Mouse (Mus musculus) forebrain, embryonic 12.5 days (tissue): ENCODE results near the gene Tmem238l. TPM values are rescaled to one million over a fixed set of nuclear protein-coding genes. Genes with fewer than 3 reads are reported as not detected.

Source experiments
- ATAC-seq: fragments of 200-750 bp; cut with Nextera tagmentation; 2 replicates; pipeline ENCODE4 v1.8.0; 2017; ENCODE audit warnings: moderate TSS enrichment; ENCODE audit not compliant: low FRiP score
- H3K27ac ChIP-seq: fragments of 300-500 bp; sonication (generic); 2 replicates; pipeline ENCODE4 v1.5.1; 2016; ENCODE audit warnings: mild to moderate bottlenecking
- H3K27me3 ChIP-seq: fragments of 300-500 bp; sonication (generic); 2 replicates; pipeline ENCODE4 v1.6.1; 2016; ENCODE audit warnings: mild to moderate bottlenecking
- H3K36me3 ChIP-seq: fragments of 300-500 bp; sonication (generic); replicated peaks from 2 replicates; pipeline ENCODE4 v1.6.1; 2016; ENCODE audit warnings: mild to moderate bottlenecking
- H3K4me1 ChIP-seq: fragments of 300-500 bp; sonication (generic); 2 replicates; pipeline ENCODE4 v1.6.1; 2016
- H3K4me2 ChIP-seq: fragments of 300-500 bp; sonication (generic); 2 replicates; pipeline ENCODE4 v1.6.1; 2016; ENCODE audit warnings: mild to moderate bottlenecking, moderate library complexity
- H3K4me3 ChIP-seq: fragments of 300-500 bp; sonication (generic); replicated peaks from 2 replicates; pipeline ENCODE4 v1.5.1; 2016; ENCODE audit warnings: mild to moderate bottlenecking
- H3K9ac ChIP-seq: fragments of 300-500 bp; sonication (generic); 2 replicates; pipeline ENCODE4 v1.6.1; 2016; ENCODE audit warnings: mild to moderate bottlenecking
- H3K9me3 ChIP-seq: fragments of 300-500 bp; sonication (generic); 2 replicates; pipeline ENCODE4 v1.6.1; 2016
- WGBS: fragments of 180-500 bp; shearing (Covaris S2); methylation state at CpG from one replicate; pipeline ENCODE4 v1.1.7; 2016; 5-methylcytosine and 5-hydroxymethylcytosine counted together
- polyA plus RNA-seq: library from polyadenylated mRNA; unstranded; fragments of >200 nt; fragmentation: Nextera tagmentation; extraction: Ambion mirVana; gene quantifications from 2 replicates; pipeline ENCODE4 v1.2.1, GENCODE M21; 2016

Gene Tmem238l
- polyA plus RNA-seq, 1 experiment from 2014 or later: not detected

DNA sequence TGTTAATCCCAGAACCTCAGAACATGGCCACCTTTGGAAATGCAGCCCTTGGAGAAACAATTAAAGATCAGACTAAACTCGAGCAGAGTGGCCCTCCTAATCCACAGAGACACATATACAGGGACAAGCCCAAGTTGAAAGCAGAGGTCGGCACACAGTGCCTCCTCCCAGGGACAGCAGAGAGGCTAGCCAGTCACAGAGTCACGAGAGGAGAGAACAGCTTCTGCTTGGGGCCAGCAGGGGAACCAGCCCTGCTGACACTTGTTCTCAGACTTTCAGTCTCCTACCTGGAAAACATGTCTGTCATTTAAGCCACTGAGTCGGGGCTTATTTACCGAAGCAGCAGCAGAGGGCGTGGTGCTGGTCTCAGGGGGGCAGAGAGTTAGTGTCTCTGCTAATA lies 9.9 kb upstream of the Tmem238l start:
- no peaks in the 10 kb centered on the region for H3K36me3 ChIP-seq
- H3K4me2 ChIP-seq: no peak overlapping the region
- 76% methylated on average over 6 of the region's 6 CpGs for WGBS
- H3K4me1 ChIP-seq: no peaks in the 10 kb centered on the region
- no peak for ATAC-seq
- no peak overlapping the region for H3K4me3 ChIP-seq
- no peak overlapping the region for H3K9ac ChIP-seq
- no peak overlapping the region for H3K27ac ChIP-seq
- no peaks in the 10 kb centered on the region for H3K27me3 ChIP-seq
- no peaks in the 10 kb centered on the region for H3K9me3 ChIP-seq

DNA sequence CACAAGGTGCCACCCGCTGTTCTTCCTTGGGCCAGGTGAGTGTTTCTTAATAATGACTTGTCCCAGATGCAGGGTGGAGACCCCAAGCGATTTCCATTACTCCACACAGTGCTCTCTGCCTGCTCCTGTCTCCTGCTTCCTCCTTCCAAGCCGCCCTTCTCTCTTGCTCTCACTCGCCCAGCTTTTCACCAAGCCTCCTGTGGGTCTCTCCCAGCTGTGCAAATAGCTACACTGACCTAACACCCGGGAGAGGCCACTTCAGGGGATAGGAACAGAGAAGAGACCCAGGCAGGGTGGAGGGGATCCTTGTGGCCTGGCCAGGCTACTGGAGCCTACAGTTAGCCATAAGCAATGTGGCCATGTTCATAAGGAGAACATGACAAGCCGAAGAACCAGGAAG lies 9.5 kb upstream of the Tmem238l start:
- Histone ChIP-seq H3K4me3 (no peak overlapping the region), H3K27me3 (no peaks in the 10 kb centered on the region), H3K4me2 (no peak overlapping the region), H3K4me1 (no peaks in the 10 kb centered on the region), H3K9me3 (no peaks in the 10 kb centered on the region), H3K36me3 (no peaks in the 10 kb centered on the region), H3K9ac (no peak overlapping the region), H3K27ac (no peak overlapping the region)
- no peak for ATAC-seq
- 82% methylated on average over 6 of the region's 6 CpGs for WGBS

DNA sequence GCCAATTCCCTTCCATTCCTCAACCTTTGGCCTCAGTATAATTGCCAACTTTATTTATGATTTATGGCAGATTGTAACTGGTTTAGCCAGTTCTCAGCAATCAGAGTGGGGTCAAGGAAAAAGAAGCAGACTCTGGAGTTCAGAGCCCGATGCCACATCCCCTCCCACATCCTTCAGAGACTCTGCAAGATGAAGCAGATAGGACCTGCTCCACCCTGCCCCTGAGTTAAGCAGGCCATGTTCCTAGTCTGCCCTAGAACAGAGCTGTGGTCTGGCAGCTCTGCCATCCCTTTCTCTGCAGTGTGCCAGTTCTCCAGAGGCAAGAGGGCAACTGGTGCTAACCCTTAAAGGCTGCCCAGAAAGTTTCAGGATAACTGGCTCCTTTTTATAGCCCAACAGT lies 4.4 kb downstream of the Tmem238l start:
- H3K9ac ChIP-seq: no peak overlapping the region
- no peaks in the 10 kb centered on the region for H3K4me1 ChIP-seq
- H3K4me3 ChIP-seq: no peak overlapping the region
- H3K27me3 ChIP-seq: no peaks in the 10 kb centered on the region
- no peak for ATAC-seq
- H3K36me3 ChIP-seq: no peaks in the 10 kb centered on the region
- no peaks in the 10 kb centered on the region for H3K9me3 ChIP-seq
- no peak overlapping the region for H3K27ac ChIP-seq
- no peak overlapping the region for H3K4me2 ChIP-seq
- WGBS: 85% methylated on average over 1 of the region's 1 CpGs

DNA sequence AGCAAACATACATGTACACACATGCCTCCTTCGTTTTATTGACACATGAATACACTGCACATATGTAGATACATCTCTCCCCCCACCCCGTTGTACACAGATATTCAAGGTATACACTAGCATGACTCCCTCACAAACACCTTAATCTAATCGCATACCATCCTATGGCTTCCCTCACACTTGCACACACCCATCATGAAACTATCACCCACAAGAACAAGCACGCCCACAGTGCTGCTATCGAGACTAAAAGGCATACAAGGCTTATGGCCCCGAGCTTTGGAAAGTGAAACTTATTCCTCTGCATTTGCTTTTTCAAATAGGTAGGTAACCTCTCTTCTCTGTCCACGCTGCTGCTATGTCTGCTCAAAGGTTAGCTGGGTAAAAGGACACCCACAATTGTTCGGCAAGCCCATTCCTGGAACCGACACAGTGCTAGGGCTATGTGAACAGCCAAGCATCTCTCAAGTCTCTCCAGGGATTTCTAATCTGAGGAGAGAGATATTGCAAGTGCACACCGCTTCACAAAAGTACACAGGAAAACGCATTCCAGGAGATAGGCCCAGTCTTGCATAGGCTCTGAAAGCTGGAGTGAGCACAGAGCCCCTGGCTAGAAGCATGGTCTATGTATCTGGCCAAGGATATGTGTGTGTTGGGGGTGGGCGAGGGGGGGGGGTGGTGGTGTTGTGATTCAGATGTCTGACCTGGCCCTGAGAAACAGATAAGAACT lies 5.2 kb downstream of the Tmem238l start:
- Histone ChIP-seq H3K27me3 (no peaks in the 10 kb centered on the region), H3K9me3 (no peaks in the 10 kb centered on the region), H3K27ac (no peak overlapping the region), H3K4me3 (no peak overlapping the region), H3K4me2 (no peak overlapping the region), H3K36me3 (no peaks in the 10 kb centered on the region), H3K4me1 (no peaks in the 10 kb centered on the region; the same call in 1 of the 2 replicates), H3K9ac (no peak overlapping the region)
- ATAC-seq: no peak
- 88% methylated on average over 12 of the region's 12 CpGs for WGBS

DNA sequence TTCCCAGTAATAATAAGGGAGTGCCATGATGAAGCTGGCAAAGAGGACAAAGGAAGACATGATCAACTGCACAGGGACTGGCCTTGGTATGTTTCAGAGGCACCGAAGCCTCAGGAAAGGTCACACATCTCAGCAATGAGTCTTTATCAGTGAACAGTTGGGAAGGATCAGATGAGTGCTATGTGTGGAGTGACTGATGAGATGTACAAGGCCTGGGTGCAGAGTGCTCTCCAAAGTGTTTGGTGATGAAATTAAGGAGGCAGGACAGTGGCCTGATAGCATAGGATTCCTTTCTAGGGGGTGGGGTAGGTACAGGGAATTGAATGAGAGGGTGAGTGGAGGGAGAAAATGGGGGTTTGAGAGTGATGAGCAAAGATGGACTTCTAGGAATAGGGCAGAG lies 7.0 kb downstream of the Tmem238l start:
- ATAC-seq: no peak
- no peaks in the 10 kb centered on the region for H3K36me3 ChIP-seq
- H3K9ac ChIP-seq: no peak overlapping the region
- H3K9me3 ChIP-seq: no peaks in the 10 kb centered on the region
- H3K27me3 ChIP-seq: no peaks in the 10 kb centered on the region
- no peak overlapping the region for H3K4me3 ChIP-seq
- H3K27ac ChIP-seq: no peak overlapping the region
- H3K4me1 ChIP-seq: no peaks in the 10 kb centered on the region; the same call in 1 of the 2 replicates
- WGBS: 97% methylated on average over 1 of the region's 1 CpGs
- no peak overlapping the region for H3K4me2 ChIP-seq

DNA sequence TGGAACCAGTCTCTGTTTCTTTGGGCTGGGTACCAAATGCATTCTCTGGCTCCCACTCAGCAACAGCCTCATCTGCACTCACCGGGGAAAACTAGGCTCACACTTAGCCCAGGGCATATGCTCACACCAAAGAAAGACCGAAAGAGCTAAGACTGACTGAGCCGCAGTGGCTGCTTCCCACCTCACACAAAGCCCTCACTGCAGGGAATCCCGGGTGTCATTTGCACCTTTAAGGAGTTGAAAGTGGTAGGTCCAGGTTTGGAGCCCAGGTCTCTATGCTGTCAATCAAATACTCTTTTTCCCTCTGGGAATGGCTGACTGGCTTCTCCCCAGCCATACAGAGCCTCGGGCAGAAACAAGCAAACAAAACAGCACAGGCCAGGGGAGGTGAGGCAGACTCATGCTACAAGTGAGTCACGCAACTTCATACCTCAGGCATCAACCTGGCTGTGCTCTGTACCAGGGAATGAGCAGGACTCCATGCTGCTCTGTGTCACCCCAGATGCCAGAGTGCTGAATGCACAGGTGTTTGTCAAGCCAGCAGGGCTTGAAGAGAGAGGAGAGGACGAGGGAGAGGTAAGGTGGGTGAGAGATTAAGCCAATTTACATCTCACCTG lies 10.2 kb downstream of the Tmem238l start:
- Histone ChIP-seq H3K36me3 (no peaks in the 10 kb centered on the region), H3K27ac (no peak overlapping the region), H3K4me2 (no peak overlapping the region), H3K9me3 (no peaks in the 10 kb centered on the region), H3K4me3 (no peak overlapping the region), H3K4me1 (no peaks in the 10 kb centered on the region; the same call in 1 of the 2 replicates), H3K9ac (no peak overlapping the region), H3K27me3 (no peaks in the 10 kb centered on the region)
- ATAC-seq: no peak
- WGBS: 23% methylated on average over 7 of the region's 7 CpGs

DNA sequence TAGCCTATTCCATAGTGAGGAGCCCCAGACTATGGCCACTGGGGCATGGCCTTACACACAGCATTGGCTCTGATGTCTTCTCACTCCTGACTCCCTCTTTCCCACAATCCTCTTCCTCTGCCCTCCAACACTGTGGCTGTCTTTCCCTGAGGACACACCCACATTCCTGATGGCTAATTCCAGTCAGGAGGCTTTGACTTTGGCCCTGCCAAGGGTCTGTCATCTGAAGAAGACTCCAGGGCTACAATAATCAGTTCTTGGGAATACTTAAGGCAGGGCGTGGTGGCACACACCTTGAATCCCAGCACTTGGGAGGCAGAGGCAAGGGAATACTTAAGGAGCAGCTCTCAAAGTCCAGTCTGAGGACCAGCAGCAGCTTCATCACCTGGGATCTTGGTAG lies 12.1 kb downstream of the Tmem238l start:
- no peak overlapping the region for H3K27ac ChIP-seq

DNA sequence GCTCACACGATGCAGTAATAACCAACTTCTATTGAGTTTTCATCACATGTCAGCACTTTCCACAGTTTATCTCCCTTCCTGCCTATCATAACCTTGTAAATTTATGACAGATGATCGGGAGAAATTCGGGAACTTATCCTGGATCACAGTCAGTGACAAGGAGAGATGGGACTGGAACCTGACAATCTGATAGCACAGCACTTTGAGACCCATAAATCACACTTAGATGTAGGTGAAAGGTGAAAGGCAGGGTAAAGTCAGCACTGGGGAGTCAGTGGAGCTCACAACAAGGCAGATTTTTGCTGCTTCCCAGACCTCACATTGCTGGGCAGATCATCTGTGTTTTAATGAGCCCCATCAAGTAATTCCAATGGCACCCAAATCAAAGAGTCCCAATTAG lies 17.1 kb downstream of the Tmem238l start:
- no peaks in the 10 kb centered on the region for H3K4me1 ChIP-seq
- peaks cover 6% of the 10 kb centered on the region; the same call in 1 of the 2 replicates for H3K9me3 ChIP-seq
- ATAC-seq: no peak
- H3K9ac ChIP-seq: no peak overlapping the region
- no peaks in the 10 kb centered on the region for H3K27me3 ChIP-seq
- no peaks in the 10 kb centered on the region for H3K36me3 ChIP-seq
- 90% methylated on average over 3 of the region's 3 CpGs for WGBS
- no peak overlapping the region for H3K27ac ChIP-seq
- H3K4me2 ChIP-seq: no peak overlapping the region
- no peak overlapping the region for H3K4me3 ChIP-seq

More for the DNA sequence above, 12.1 kb downstream of the Tmem238l start:
- no peak overlapping the region for H3K9ac ChIP-seq
- H3K9me3 ChIP-seq: no peaks in the 10 kb centered on the region
- ATAC-seq: no peak
- no peak overlapping the region for H3K4me3 ChIP-seq
- H3K4me1 ChIP-seq: no peaks in the 10 kb centered on the region; the same call in 1 of the 2 replicates
- H3K27me3 ChIP-seq: no peaks in the 10 kb centered on the region
- 81% methylated on average over 1 of the region's 1 CpGs for WGBS
- H3K4me2 ChIP-seq: no peak overlapping the region
- no peaks in the 10 kb centered on the region for H3K36me3 ChIP-seq

DNA sequence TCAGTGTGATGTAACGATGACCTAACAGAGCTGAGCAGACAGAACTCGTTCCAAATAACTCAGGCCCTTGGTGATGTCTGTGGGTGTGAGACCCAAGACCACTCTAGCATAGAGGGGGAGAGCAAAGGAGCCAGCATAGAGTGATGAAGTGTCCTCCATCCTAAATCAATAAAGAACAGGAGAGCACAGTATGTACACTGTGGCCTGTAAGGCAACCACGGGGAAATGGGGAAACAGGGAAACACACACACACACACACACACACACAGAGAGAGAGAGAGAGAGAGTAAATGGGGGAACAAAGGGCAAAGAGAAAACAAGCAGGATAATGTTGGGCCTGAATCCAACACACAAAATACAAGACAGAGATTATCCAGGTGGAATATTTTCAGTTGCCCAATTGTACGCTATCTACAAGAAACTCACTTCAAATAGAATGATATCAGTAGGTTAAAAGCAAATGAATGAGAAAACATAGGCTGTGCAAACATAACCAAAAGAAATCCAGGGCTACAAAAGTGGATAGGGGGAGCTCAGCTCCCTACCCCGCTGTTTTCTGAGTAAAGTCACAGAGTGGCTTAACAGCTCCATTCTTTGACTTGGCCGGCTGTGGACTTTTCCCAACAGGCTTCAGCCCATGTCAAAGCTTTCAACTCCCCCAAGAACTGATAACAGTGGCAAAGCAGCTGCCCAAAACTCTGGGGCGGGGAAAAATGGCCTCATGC lies 19.3 kb downstream of the Tmem238l start:
- Histone ChIP-seq H3K4me3 (no peak overlapping the region), H3K36me3 (no peaks in the 10 kb centered on the region), H3K4me2 (no peak overlapping the region), H3K27ac (no peak overlapping the region), H3K4me1 (no peaks in the 10 kb centered on the region), H3K27me3 (no peaks in the 10 kb centered on the region), H3K9ac (no peak overlapping the region), H3K9me3 (peaks cover 6% of the 10 kb centered on the region; the same call in 1 of the 2 replicates)
- 90% methylated on average over 7 of the region's 7 CpGs for WGBS
- no peak for ATAC-seq

DNA sequence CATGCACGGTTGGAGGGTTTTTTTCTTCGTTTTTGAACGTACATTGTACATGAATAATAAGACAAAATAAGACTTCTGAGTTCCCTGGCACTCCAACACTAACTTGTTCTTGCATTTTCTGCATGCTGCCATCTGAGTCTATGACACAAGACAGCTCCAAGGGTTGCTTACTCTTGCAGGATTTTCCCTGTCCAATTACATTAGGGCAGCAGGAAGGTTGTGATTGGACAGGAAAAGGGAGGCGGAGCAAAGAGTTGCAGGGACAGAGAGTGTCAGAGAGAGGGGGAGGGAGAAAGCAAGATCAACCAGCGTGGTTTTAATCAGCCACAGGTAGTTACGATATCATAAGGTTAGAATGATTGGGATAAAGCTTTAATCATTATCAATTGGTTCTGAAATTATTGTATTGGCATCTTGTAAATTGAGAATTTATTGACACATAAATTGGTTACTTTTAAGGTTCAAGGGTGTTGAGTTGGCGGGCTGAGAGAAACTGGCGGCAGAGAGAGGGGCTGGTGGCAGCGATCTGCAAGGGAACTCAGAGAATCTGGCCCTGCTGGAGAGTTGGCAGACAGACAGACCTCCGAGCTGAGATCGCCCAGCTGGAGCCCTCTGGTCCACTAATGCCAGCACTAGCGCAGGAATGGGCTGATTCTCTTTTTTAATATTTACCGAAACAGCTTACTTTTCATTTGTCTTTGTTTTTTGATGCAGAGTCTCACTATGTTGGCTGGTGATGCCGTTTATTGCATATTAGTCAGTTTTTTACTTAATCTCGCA lies 25.1 kb downstream of the Tmem238l start:
- Histone ChIP-seq H3K9me3 (no peaks in the 10 kb centered on the region), H3K4me3 (no peak overlapping the region), H3K4me2 (no peak overlapping the region), H3K27me3 (0 out of 2 replicates have a peak, but pooled peaks cover 1% of the 10 kb centered on the region), H3K27ac (no peak overlapping the region), H3K9ac (no peak overlapping the region), H3K4me1 (peaks cover 21% of the 10 kb centered on the region), H3K36me3 (no peaks in the 10 kb centered on the region)
- no peak for ATAC-seq
- 87% methylated on average over 15 of the region's 15 CpGs for WGBS

DNA sequence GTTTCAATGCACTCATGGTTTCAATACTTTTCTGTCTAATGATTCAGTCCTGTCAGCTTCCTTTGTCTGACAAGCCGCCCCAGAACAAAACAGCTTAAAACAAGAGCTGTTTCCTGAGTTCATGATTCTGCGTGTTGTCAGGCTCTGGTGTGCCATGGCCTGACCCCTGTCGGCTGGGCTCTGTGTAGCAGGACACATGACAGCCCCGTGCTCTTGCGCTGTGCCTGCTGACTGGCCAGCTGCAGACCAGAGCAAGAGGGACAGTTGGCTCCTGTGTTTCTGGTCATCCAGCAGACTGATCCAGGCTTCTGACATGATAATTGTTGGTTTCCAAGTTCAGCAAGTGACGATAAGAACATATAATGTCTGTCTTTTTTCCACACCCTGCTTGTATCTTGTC lies 26.4 kb downstream of the Tmem238l start:
- no peak for ATAC-seq
- Histone ChIP-seq H3K27me3 (0 out of 2 replicates have a peak, but pooled peaks cover 3% of the 10 kb centered on the region), H3K9ac (no peak overlapping the region), H3K4me2 (no peak overlapping the region), H3K27ac (no peak overlapping the region; the same call in 1 of the 2 replicates), H3K36me3 (no peaks in the 10 kb centered on the region), H3K4me3 (no peak overlapping the region), H3K9me3 (no peaks in the 10 kb centered on the region), H3K4me1 (peaks cover 21% of the 10 kb centered on the region)
- WGBS: 41% methylated on average over 6 of the region's 6 CpGs
